Mouse (Mus musculus): ENCODE data around the gene Ncs1. TPM values are rescaled to one million over a fixed set of nuclear protein-coding genes. Genes with fewer than 3 reads are reported as not detected.

Ncs1 gene
- total RNA-seq, 2 experiments from 2014 or later, result 4.7 to 4.8 TPM

- no peak for DNase-seq
Observed at GRCm38 (mm10) chr2:31281138-31281537, 35.5 kb downstream of the Ncs1 start.

DNA sequence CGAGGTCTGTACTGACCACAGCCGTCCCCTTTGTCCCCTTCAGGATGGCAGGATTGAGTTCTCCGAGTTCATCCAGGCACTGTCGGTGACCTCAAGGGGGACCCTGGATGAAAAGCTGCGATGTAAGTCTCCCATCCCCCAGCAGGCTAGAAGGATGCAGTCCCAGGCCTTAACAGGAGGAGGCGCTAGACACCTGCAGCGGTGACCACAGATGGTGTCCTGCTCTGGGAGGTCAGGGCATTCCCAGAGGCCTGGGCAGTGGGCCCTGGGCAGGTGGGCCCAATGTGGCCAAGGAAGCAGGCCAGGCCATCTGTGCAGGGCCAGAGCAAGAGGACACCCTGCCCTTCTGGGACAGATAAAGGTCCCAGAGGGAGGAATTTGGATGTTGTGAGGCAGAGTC, 36.6 kb downstream of the Ncs1 start:
- DNase-seq, result no peak

- no peak for DNase-seq
Observed at GRCm38 (mm10) chr2:31282880-31283279, 37.3 kb downstream of the Ncs1 start.

- no peak for DNase-seq
Observed at GRCm38 (mm10) chr2:31284531-31284930, 38.9 kb downstream of the Ncs1 start.

DNA sequence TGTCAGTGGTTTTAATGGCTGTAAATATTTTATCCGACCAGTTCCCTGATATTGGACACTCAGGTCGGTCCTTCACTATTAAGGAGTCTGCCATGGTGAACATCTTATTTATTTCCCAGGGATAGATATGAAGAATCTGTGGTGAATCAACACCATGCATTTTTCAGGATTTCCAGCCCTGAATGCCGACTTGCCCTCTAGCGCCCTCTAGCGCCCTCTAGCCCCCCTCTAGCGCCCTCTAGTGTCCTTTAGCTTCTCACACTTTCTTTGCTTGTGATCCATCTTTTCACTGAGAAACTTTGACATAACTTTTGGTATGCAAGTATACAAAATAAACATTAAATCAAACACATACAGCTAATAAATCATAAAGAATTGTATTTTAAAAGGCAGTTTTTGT, 45.8 kb downstream of the Ncs1 start:
- no peak for DNase-seq

DNA sequence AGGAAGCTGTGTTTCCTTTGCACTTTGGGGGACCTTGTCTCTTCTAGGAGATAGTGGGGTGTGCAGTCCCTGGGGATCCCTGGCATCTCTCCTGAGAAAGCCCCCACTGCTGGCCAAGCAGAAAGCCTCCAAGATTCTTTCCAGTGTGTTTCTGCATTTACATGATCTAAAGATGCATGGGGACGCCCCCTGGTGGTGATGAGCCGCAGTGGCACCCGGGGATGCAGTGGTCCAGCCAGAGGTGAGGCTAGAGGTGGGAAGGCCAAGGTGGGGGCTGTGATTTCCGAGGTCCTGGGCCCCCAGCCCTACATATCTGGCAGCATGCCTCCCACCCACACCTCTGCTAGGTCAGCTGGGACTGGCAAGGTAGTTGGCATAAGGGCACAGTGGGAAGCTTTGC, 49.4 kb downstream of the Ncs1 start:
- DNase-seq, result peak; percentile 38

GRCm38 (mm10) chr2:31296395-31296794, 50.8 kb downstream of the Ncs1 start:
- no peak for DNase-seq

DNA sequence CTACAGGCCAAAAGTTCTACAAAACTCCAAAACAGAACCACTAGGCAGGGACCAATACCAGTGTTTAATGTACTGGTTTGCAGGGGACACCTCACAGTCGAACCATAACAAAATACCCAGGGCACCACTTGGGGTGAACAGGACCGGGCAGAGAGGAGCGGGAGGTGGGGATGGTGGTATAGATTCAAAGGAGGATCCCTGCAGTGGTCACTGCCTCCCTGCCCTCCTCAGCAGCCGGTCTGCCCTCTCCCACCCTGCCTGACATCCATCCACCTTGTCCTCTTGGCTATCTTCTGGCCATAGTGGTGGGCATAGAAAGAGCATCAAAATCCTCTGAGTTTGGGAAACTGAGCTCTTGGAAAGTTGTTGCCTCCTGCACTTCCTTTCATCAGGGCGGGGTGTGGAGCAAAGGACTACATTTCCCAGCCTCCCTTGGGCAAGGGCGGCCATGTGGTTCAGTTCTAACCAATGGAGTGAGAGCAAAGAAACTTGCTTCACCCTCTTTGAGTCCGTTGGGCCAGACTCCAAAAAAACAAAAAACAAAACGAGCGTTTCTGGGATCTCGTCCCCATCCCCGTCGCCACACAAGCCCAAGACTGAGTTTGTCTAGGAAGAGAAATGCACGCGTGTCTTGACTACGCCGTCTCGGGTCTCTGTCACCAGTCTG, 52.1 kb downstream of the Ncs1 start:
- peak; percentile 52 for DNase-seq

- DNase-seq, result no peak
Observed at GRCm38 (mm10) chr2:31298814-31299213, 53.2 kb downstream of the Ncs1 start.

- no peak for DNase-seq
Observed at GRCm38 (mm10) chr2:31299266-31299665, 53.6 kb downstream of the Ncs1 start.

DNA sequence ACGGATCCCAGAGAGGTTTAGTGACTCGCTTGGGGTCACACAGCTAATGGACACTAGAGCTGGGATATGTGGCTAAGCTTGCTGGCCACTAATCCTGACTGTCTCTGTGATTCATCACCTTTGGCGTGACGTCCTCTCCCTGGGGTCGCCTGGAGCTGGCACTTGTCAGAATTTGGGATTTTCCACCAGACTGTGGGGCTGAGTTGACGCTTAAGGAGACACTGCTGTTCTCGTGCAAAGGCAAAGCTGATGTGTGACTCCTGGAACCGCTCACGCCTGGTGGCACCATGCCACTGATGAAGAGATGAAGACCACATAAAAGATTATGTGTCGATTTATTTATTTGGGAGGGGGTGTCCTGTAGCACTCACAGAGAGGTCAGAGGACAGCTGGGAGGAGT, 54.4 kb downstream of the Ncs1 start:
- DNase-seq, result peak; percentile 52

DNA sequence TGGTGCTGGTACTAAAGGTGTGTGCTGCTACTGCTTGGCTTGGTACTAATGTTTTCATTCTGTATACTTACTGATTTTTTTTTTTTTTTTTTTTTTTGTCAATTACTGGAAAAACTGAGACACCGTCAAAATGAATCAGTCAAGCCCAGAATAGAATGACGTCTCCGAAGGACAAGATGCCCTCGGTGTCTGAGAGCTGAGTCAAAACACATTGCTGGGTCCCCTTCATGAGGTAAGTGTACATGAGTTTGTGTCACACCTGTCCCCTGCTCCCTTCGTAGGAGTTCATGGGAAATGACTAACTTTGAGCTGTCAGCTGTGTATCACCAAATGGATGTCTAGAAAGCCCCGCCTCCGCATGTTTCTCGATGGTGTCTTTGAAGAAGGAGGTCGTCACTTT, 57.6 kb downstream of the Ncs1 start:
- DNase-seq, result no peak

DNA sequence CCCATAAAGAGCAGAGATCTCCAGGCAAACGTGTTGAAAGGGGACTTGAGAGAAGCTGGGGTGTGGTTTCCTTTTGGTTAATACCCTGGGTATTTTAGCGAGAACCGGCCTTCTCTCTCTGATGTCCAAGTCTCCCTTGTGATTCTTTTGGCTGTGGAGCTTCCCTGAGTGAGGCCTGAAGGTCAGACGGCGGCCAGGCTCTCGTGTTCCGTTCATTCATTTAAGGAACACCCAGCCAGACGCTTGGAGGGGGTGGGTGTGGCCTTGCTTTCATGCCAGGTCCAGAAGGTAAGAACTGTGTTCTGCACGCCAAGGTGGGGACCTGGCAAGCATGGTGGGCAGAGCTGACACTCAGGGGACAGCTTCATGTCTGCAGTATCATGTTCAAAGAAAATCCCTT, 58.6 kb downstream of the Ncs1 start:
- DNase-seq, result peak; percentile 58

GRCm38 (mm10) chr2:31304801-31305665, 59.4 kb downstream of the Ncs1 start:
- peak; percentile 56 for DNase-seq

DNA sequence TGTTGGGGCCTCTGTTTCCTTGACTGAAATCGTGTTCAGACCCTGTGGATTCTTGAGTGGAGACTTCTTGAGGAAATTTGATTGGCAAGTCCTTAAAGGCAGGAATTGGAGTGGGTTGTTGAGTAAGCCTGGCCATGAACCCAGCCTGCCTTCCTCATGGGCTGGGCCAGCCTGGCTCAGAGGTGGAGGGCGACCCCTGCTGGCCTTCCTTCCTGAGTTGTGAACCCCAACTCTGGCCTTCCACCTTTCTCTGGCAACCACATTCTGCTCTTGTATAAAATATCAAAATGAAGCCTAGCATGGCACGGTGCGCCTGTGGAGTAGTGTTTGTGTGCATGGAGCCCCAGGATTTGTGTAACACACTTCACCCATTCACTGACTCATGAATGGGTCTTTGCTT, 60.1 kb downstream of the Ncs1 start:
- DNase-seq, result no peak

GRCm38 (mm10) chr2:31308257-31308656, 62.6 kb downstream of the Ncs1 start:
- no peak for DNase-seq

- peak; percentile 71 for DNase-seq
Observed at GRCm38 (mm10) chr2:31309549-31309948, 63.9 kb downstream of the Ncs1 start.

DNA sequence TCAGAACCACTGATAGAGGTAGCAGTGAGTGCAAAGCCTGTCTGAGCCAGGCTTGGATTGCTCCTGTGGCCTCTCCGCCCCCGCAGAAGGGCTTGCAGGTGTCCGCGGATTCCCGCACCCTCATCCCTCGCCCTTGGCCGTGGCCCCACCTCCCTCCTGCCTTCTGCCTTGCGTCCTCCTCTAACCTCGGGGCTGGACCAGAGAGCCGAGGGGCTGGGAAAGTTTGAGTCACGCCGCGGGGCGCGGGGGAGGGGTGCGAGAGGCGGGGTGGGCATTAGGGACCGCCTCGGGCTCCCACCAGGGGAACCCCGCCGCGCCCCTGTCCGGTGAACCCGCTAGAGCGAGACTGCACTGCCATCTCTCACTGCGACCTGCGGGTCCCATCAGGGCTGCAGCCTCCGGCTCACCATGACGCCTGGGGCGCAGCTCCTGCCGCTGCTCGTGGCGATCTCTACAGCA, 68.4 kb downstream of the Ncs1 start, which contains the start of gene Hmcn2:
Gene Hmcn2 (plus strand): TSS at position 409 of the 459 bp plus-strand sequence.
- peak; percentile 65 for DNase-seq

DNA sequence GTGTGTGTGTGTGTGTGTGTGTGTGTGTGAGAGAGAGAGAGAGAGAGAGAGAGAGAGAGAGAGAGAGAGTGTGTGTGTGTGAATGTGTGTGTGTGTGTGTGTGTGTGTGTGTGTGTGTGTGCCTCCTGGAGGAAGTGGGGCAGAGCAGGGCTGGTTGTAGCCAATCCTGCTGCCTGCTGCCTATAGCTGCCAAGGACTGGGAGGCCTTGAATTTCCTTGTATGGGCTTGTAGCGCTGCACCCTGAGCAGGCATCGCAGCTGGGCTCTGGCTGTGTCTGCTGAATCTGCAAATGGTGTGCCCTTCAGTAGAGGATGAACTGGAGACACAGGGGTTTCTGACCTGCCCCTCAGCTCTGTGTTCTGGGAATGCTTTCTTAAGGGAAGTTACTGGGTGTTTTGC, 72.5 kb downstream of the Ncs1 start:
- no peak for DNase-seq

DNA sequence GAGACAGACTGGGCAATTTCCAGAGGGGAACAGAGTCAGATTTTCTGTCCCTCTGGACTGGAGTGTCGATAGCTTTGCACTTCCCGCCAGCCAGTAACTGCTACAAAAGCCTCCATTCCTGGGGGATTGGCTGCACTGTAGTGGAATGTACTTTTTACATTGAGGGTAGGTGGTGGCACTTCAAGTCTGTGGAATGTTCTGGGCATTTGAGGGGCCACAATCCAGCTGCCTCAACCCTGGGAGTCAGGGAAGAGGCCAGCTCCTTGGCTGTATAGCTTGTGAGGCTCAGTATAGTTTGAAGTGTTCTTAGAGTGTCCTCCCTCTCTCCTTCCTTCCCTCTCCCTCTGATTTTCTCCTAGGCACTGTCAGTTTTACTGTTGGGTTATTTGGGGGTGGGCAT, 73.6 kb downstream of the Ncs1 start:
- no peak for DNase-seq

- no peak for DNase-seq
Observed at GRCm38 (mm10) chr2:31327186-31327585, 81.6 kb downstream of the Ncs1 start.

DNA sequence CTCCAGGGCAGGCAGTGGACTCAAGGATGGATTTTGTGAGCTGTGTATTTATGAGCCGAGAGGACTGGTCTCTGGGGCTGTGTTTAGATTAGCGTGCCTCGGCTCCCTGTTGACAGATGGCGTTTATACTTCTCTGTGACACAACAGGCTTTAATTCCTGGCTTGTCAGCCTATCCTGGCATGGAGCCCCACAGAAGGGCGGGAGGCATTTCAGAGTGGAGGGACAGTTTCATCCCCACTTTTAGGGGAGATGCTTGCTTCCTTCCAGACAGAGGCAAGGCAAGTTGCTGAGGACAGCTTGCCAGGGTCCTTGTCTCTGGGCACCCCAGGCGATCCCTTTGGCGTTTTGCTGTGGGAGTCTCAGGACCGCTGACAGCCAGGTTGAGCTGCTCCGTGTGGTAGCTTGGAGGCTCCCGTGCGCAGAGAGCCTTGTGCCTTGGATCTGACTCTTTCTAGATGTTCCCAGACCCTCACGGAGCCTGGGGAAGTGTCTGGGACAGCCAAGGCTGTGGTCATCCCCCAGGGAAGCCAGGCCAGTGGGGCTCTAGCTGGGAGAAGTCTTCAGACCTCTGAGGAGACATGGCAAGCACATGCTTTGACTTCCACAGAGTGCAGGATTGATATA, 92.2 kb downstream of the Ncs1 start:
- DNase-seq, result no peak

- peak; percentile 89 for DNase-seq
Observed at GRCm38 (mm10) chr2:31339826-31340225, 94.2 kb downstream of the Ncs1 start.

All from gastrocnemius, postnatal 25 days (tissue).